Mouse (Mus musculus) forebrain, embryonic 16.5 days (tissue): ENCODE measurements around the gene Maml2. TPM values are rescaled to one million over a fixed set of nuclear protein-coding genes. Genes with fewer than 3 reads are reported as not detected.

Source experiments
- microRNA-seq: library from miRNA; unstranded; fragments of <30 nt; microRNA quantifications from one replicate; pipeline ENCODE4, GENCODE M21; 2017
- polyA plus RNA-seq: library from polyadenylated mRNA; unstranded; fragments of >200 nt; fragmentation: Nextera tagmentation; extraction: Ambion mirVana; gene quantifications from 2 replicates; pipeline ENCODE4 v1.2.1, GENCODE M21; 2015

Maml2 gene
- polyA plus RNA-seq, 1 experiment from 2014 or later: 9.0 TPM

Small RNAs within 50 kb of the gene (microRNA-seq; reads per million reads assigned to microRNA genes)
- not detected for gene Gm22643

Other genes with a start within 250 kb of the Maml2 start
- gene Jrkl, start 52.1 kb upstream of the Maml2 start, polyA plus RNA-seq: 12.3 and 15.4 TPM in 2 replicates
- gene Ccdc82, start 51.0 kb upstream of the Maml2 start, polyA plus RNA-seq: 14.2 and 14.5 TPM in 2 replicates
- gene Gm17571, start 148.8 kb downstream of the Maml2 start, polyA plus RNA-seq: not detected in 2 replicates